Mouse (Mus musculus): Measurements from ENCODE around the gene Tekt2. TPM values are rescaled to one million over a fixed set of nuclear protein-coding genes. Genes with fewer than 3 reads are reported as not detected.

The Tekt2 gene
- total RNA-seq, 1 experiment, result 1.7 TPM

DNA sequence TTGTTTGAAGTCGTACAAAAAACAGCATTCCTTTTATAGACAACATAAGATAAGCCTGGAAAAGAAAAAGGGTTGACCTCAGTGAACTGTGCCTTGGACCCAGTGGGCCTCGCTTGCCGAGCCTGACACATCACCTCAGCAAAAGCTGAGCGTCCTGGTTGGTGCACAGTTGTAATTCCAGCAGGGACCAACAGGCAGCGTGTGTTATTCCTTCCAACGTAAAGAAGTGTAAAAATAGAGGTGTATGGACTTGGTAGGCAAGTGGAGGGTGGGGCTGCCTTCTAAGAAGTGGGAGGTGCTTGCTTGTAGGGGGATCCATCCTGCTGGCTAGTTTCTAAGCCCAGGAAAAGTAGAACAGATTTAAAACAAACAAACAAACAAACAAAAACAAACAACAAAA lies 548 bp upstream of the Tekt2 start:
- H3K4me1 ChIP-seq (ENCODE audit: control insufficient read depth in 2 of 2, insufficient read depth in 2 of 2, low read length in 2 of 2, poor library complexity in 1 of 2), result peaks cover 0 to 14% of the 10 kb centered on the region in 2 experiments; a peak in 2 of 4 replicates
- H3K4me3 ChIP-seq (ENCODE audit: insufficient read depth in 1 of 2, low read depth in 1 of 2, low read length in 2 of 2, poor library complexity in 1 of 2, severe bottlenecking in 1 of 2), result no peak overlapping the region
- no peak for DNase-seq (ENCODE audit: low read depth, low spot score)
- no peaks in the 10 kb centered on the region for H3K36me3 ChIP-seq (ENCODE audit: control insufficient read depth, insufficient read depth, low read length, poor library complexity, severe bottlenecking)
- no peak overlapping the region for H3K27ac ChIP-seq (ENCODE audit: insufficient read depth, low read depth, low read length, poor library complexity, severe bottlenecking)
- no peaks in the 10 kb centered on the region for H3K9me3 ChIP-seq (ENCODE audit: control insufficient read depth, insufficient read depth, low read depth, low read length)
- no peak overlapping the region for H3K9ac ChIP-seq (ENCODE audit: insufficient read depth, low read depth, low read length, poor library complexity, severe bottlenecking)
- in situ Hi-C loops (cut with MboI; ENCODE audit: low sequenced_read_pairs in 2 of 2, unreplicated experiment in 2 of 2), result loop anchor here in 1 of 2 experiments (25.0 kb wide), 1 partner anchor 211 kb away; the partner anchor contains the start of gene Ago4
- no peak for TF ChIP-seq MAFK (IDR thresholded peaks at IDR 0.05; ENCODE audit: insufficient read depth, low read depth, low read length)
- no peak for TF ChIP-seq ZC3H11A (IDR thresholded peaks at IDR 0.05; ENCODE audit: borderline replicate concordance, low read depth, low read length)
- TF ChIP-seq HCFC1 (IDR thresholded peaks at IDR 0.05; ENCODE audit: borderline replicate concordance, insufficient read depth, low read length), result no peak
- TF ChIP-seq ZNF384 (IDR thresholded peaks at IDR 0.05; ENCODE audit: low read depth, low read length), result no peak
- no peak for TF ChIP-seq CHD2 (IDR thresholded peaks at IDR 0.05; ENCODE audit: low read depth, low read length)

- Histone ChIP-seq H3K36me3 (ENCODE audit: control insufficient read depth, insufficient read depth, low read length, poor library complexity, severe bottlenecking) (peaks cover 2% of the 10 kb centered on the region; the same call in 1 of the 2 replicates), H3K27ac (ENCODE audit: insufficient read depth, low read depth, low read length, poor library complexity, severe bottlenecking) (no peak overlapping the region), H3K9ac (ENCODE audit: insufficient read depth, low read depth, low read length, poor library complexity, severe bottlenecking) (peak overlapping the region; percentile 9; the same call in 1 of the 2 replicates), H3K4me1 (ENCODE audit: control insufficient read depth in 2 of 2, insufficient read depth in 2 of 2, low read length in 2 of 2, poor library complexity in 1 of 2) (peaks cover 0 to 14% of the 10 kb centered on the region in 2 experiments; a peak in 2 of 4 replicates), H3K9me3 (ENCODE audit: control insufficient read depth, insufficient read depth, low read depth, low read length) (no peaks in the 10 kb centered on the region), H3K4me3 (ENCODE audit: insufficient read depth in 1 of 2, low read depth in 1 of 2, low read length in 2 of 2, poor library complexity in 1 of 2, severe bottlenecking in 1 of 2) (peak overlapping the region; percentile 6 to 23; a peak in 2 of 4 replicates)
- TF ChIP-seq HCFC1 (IDR thresholded peaks at IDR 0.05; ENCODE audit: borderline replicate concordance, insufficient read depth, low read length) (no peak), CHD2 (IDR thresholded peaks at IDR 0.05; ENCODE audit: low read depth, low read length) (no peak), ZNF384 (IDR thresholded peaks at IDR 0.05; ENCODE audit: low read depth, low read length) (no peak), MAFK (IDR thresholded peaks at IDR 0.05; ENCODE audit: insufficient read depth, low read depth, low read length) (no peak), ZC3H11A (IDR thresholded peaks at IDR 0.05; ENCODE audit: borderline replicate concordance, low read depth, low read length) (no peak)
- in situ Hi-C loops (cut with MboI; ENCODE audit: low sequenced_read_pairs in 2 of 2, unreplicated experiment in 2 of 2), result loop anchor here in 1 of 2 experiments (25.0 kb wide), 1 partner anchor 212 kb away; the partner anchor contains the start of gene Ago4
- no peak for DNase-seq (ENCODE audit: low read depth, low spot score)
These were observed 627 bp downstream of the Tekt2 start for GRCm38 (mm10) chr4:126324861-126325260.

DNA sequence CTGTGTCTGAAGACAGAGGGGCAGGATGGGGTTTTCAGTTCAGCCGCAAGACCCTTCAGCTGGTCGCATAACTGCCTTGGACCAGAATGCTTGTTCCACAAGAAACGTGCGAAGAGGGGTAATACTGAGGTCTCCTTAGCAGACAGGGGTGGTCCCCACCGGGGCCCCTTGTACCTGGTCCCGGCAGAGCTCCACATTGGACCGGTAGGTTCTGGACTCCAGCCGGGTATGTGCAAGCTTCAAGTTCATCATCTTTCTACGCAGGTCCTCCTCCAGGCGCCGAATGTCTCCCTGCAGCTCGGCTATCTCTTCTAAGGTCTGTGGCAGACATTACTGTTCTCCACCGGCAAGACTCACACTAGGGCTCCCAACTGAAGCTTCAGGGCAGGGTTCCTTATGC lies 2.8 kb downstream of the Tekt2 start:
- in situ Hi-C loops (cut with MboI; ENCODE audit: low sequenced_read_pairs in 2 of 2, unreplicated experiment in 2 of 2), result no loop called here
- no peak for DNase-seq (ENCODE audit: low read depth, low spot score)
- no peaks in the 10 kb centered on the region for H3K9me3 ChIP-seq (ENCODE audit: control insufficient read depth, insufficient read depth, low read depth, low read length)
- peaks cover 15% of the 10 kb centered on the region for H3K36me3 ChIP-seq (ENCODE audit: control insufficient read depth, insufficient read depth, low read length, poor library complexity, severe bottlenecking)
- peaks cover 0 to 11% of the 10 kb centered on the region in 2 experiments; a peak in 2 of 4 replicates for H3K4me1 ChIP-seq (ENCODE audit: control insufficient read depth in 2 of 2, insufficient read depth in 2 of 2, low read length in 2 of 2, poor library complexity in 1 of 2)
- no peak overlapping the region for H3K4me3 ChIP-seq (ENCODE audit: insufficient read depth in 1 of 2, low read depth in 1 of 2, low read length in 2 of 2, poor library complexity in 1 of 2, severe bottlenecking in 1 of 2)
- no peak overlapping the region for H3K9ac ChIP-seq (ENCODE audit: insufficient read depth, low read depth, low read length, poor library complexity, severe bottlenecking)
- no peak overlapping the region for H3K27ac ChIP-seq (ENCODE audit: insufficient read depth, low read depth, low read length, poor library complexity, severe bottlenecking)
- TF ChIP-seq ZNF384 (IDR thresholded peaks at IDR 0.05; ENCODE audit: low read depth, low read length) (no peak), HCFC1 (IDR thresholded peaks at IDR 0.05; ENCODE audit: borderline replicate concordance, insufficient read depth, low read length) (no peak), ZC3H11A (IDR thresholded peaks at IDR 0.05; ENCODE audit: borderline replicate concordance, low read depth, low read length) (no peak), CHD2 (IDR thresholded peaks at IDR 0.05; ENCODE audit: low read depth, low read length) (no peak), MAFK (IDR thresholded peaks at IDR 0.05; ENCODE audit: insufficient read depth, low read depth, low read length) (no peak)

DNA sequence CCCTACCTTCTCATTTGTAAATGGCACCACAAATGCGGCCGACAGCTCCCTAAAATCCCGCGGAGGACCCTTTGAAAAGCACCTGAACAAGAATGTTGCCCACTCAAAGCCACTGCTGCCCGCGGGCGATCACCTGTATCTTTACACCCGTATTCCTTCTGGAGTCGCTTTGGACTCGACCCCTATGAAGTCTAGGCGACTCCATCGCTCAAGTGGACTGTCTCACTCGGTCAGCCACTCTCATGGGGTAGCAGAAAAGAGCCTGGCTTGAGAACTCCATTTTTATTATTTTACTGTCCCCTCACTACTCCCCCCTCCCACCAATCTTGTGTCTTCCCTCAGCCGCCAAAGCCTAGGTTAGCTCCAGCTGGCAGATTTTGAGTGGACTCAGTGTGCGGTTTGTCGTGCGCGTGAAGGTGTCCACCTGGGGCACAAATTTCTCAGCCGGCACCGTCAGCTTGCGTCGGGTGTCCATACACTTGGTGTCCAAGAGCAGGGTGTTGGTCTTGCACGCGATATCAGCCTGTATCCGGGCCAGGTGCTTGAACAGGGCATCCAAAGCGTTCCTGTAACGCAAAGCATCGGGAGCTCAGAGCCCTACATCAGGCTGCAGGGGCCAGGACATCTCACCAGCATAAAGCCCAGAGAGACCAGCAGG lies 3.5 kb downstream of the Tekt2 start:
- H3K9me3 ChIP-seq (ENCODE audit: control insufficient read depth, insufficient read depth, low read depth, low read length), result no peaks in the 10 kb centered on the region
- in situ Hi-C loops (cut with MboI; ENCODE audit: low sequenced_read_pairs in 2 of 2, unreplicated experiment in 2 of 2), result no loop called here
- no peak for DNase-seq (ENCODE audit: low read depth, low spot score)
- peaks cover 0 to 11% of the 10 kb centered on the region in 2 experiments; a peak in 2 of 4 replicates for H3K4me1 ChIP-seq (ENCODE audit: control insufficient read depth in 2 of 2, insufficient read depth in 2 of 2, low read length in 2 of 2, poor library complexity in 1 of 2)
- peak overlapping the region; percentile 40; the same call in 1 of the 2 replicates for H3K9ac ChIP-seq (ENCODE audit: insufficient read depth, low read depth, low read length, poor library complexity, severe bottlenecking)
- H3K36me3 ChIP-seq (ENCODE audit: control insufficient read depth, insufficient read depth, low read length, poor library complexity, severe bottlenecking), result peaks cover 21% of the 10 kb centered on the region
- TF ChIP-seq CHD2 (IDR thresholded peaks at IDR 0.05; ENCODE audit: low read depth, low read length) (no peak), HCFC1 (IDR thresholded peaks at IDR 0.05; ENCODE audit: borderline replicate concordance, insufficient read depth, low read length) (no peak), MAFK (IDR thresholded peaks at IDR 0.05; ENCODE audit: insufficient read depth, low read depth, low read length) (no peak), ZC3H11A (IDR thresholded peaks at IDR 0.05; ENCODE audit: borderline replicate concordance, low read depth, low read length) (no peak), ZNF384 (IDR thresholded peaks at IDR 0.05; ENCODE audit: low read depth, low read length) (no peak)
- H3K27ac ChIP-seq (ENCODE audit: insufficient read depth, low read depth, low read length, poor library complexity, severe bottlenecking), result no peak overlapping the region
- H3K4me3 ChIP-seq (ENCODE audit: insufficient read depth in 1 of 2, low read depth in 1 of 2, low read length in 2 of 2, poor library complexity in 1 of 2, severe bottlenecking in 1 of 2), result peak overlapping the region; percentile 40 to 44

All from ES-E14 (cell line).